ENCODE assay signal across 8 mouse cellular contexts in genomic region chr9:15279649-15280490, GRCm38 (mm10). TPM values are rescaled to one million over a fixed set of nuclear protein-coding genes. Genes with fewer than 3 reads are reported as not detected.
A peak's percentile ranks its signal among the peaks of the same experiment; 100 is the strongest.
DNase-seq lines count a peak whose midpoint lies in the region; ATAC-seq lines count a peak whose summit lies in the region.

Med17 (minus strand) TSS chr9:15279931.

- no peaks in the 10 kb centered on the region for H3K9me3 ChIP-seq in hindbrain, embryonic 14.5 days (ENCODE audit: control insufficient read depth, low read length)

- H3K36me3 ChIP-seq in hindbrain, embryonic 14.5 days (replicated peaks; ENCODE audit: control insufficient read depth, insufficient read depth) = peaks cover 35% of the 10 kb centered on the region

- WGBS in hindbrain, embryonic 14.5 days = 1% methylated on average over 57 of the region's 57 CpGs

- peaks cover 14% of the 10 kb centered on the region for H3K4me1 ChIP-seq in hindbrain, embryonic 14.5 days (replicated peaks; ENCODE audit: control insufficient read depth, insufficient read depth, low read length)

- peak within 1 kb of the TSS; percentile 87 for H3K27ac ChIP-seq in hindbrain, embryonic 14.5 days

- peak within 1 kb of the TSS; percentile 96 for H3K9ac ChIP-seq in hindbrain, embryonic 14.5 days

- DNase-seq in R1 (ENCODE audit: low read depth, low spot score) = peak; percentile 97
- peak; percentile 95 to 96 for DNase-seq in cerebellum, postnatal 25 days
- DNase-seq in frontal cortex, postnatal 25 days (ENCODE audit: low spot score in 2 of 2) = peak; percentile 82 to 92
- peak; percentile 98 for DNase-seq in hindbrain, embryonic 14.5 days (ENCODE audit: low spot score)
- peak; percentile 93 to 94 for DNase-seq in layer of hippocampus, postnatal 36 days
- DNase-seq in lung, postnatal 36 days = peak; percentile 96
- peak; percentile 98 for DNase-seq in retina, postnatal 1 day
- DNase-seq in urinary bladder, adult 18-20 months (ENCODE audit: low spot score in 2 of 2) = peak; percentile 86 to 91

- no peaks in the 10 kb centered on the region for H3K27me3 ChIP-seq in hindbrain, embryonic 14.5 days (ENCODE audit: control insufficient read depth, insufficient read depth, low read length)

- peak within 1 kb of the TSS; percentile 87 for H3K4me3 ChIP-seq in hindbrain, embryonic 14.5 days (replicated peaks; ENCODE audit: low read length)

- peak within 1 kb of the TSS; percentile 64 for H3K4me2 ChIP-seq in hindbrain, embryonic 14.5 days (replicated peaks)

- ATAC-seq in hindbrain, embryonic 14.5 days (ENCODE audit: low FRiP score) = peak; percentile 99

RNA-seq across cellular contexts. Expression of gene Med17, which starts in this region (rescaled TPM):
- polyA plus RNA-seq in hindbrain, embryonic 14.5 days (2014; fragmentation: Nextera tagmentation; extraction: Ambion mirVana) = 33.0 and 40.2 TPM in 2 replicates
- 10 to 100 TPM; 38.9 to 41.9 TPM for total RNA-seq in layer of hippocampus, postnatal 36 days (2021)

Comparison
In these comparisons a context has a peak if more than half of its experiments do, and no peak if none do; other contexts are left out.
1. Peak in every context shown above with its lines: DNase-seq, ATAC-seq, H3K4me3 ChIP-seq and H3K27ac ChIP-seq.